Mouse (Mus musculus): ENCODE measurements around the gene Sirt7. TPM values are rescaled to one million over a fixed set of nuclear protein-coding genes. Genes with fewer than 3 reads are reported as not detected.
A peak's percentile ranks its signal among the peaks of the same experiment; 100 is the strongest.

The Sirt7 gene
- polyA plus RNA-seq, 1 experiment from 2014 or later = 36.6 TPM

DNA sequence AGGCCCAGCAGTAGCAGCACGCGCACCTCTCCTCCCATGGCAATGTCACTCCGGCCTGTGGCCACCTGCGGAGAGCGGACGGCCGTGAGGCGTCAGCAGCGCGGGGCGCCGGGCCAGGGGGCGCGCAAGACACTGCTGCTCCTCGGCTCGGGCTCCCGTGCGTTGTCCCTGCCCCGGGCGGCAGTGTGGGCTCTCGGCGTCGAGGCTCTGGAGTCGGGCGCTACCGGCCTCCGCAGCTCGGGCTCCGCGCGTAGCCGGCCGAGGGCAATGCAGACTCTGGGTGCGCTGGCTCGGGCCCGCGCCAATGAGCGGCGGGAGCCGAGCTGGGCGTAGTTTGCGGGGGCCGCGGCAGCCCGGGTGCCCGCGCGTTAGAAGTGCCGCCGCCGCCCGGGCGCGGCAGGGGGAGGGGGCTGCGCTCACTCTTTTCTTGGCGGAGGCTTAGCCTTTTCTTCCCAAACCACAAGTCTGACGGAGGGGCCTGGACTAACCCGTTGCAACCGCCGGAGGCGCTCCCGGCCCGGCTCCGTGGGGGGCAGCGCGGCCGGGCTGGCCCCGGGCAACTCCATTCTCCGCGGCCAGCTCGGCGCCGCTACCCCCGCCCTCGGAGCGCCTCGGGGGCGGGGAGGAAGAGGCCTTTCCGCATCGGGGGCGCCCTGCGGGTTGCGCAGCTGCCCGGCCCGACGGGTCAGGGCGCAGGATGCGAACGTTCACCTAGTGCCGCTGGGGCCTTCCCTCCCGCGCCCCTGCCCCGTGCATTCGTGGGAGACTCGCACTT, 35.4 kb upstream of the Sirt7 start:
- H3K4me3 ChIP-seq (replicated peaks; ENCODE audit: low read length) = peak overlapping the region; percentile 50
- peaks cover 14% of the 10 kb centered on the region for H3K4me1 ChIP-seq (ENCODE audit: control insufficient read depth, insufficient read depth, low read length)
- H3K36me3 ChIP-seq (ENCODE audit: control insufficient read depth, insufficient read depth, low read length) = no peaks in the 10 kb centered on the region
- peak overlapping the region; percentile 79 for H3K4me2 ChIP-seq (ENCODE audit: low read depth, low read length)
- peaks cover 59% of the 10 kb centered on the region for H3K27me3 ChIP-seq (ENCODE audit: control insufficient read depth, insufficient read depth, low read length)
- H3K9me3 ChIP-seq (replicated peaks; ENCODE audit: control insufficient read depth, low read length) = no peaks in the 10 kb centered on the region
- WGBS = under 1% methylated on average over 86 of the region's 95 CpGs
- peak overlapping the region; percentile 68 for H3K9ac ChIP-seq (ENCODE audit: low read length)
- H3K27ac ChIP-seq (ENCODE audit: low read length) = no peak overlapping the region
- ATAC-seq (ENCODE audit: insufficient read depth, low FRiP score) = peak; percentile 48; the same call in 1 of the 2 replicates

DNA sequence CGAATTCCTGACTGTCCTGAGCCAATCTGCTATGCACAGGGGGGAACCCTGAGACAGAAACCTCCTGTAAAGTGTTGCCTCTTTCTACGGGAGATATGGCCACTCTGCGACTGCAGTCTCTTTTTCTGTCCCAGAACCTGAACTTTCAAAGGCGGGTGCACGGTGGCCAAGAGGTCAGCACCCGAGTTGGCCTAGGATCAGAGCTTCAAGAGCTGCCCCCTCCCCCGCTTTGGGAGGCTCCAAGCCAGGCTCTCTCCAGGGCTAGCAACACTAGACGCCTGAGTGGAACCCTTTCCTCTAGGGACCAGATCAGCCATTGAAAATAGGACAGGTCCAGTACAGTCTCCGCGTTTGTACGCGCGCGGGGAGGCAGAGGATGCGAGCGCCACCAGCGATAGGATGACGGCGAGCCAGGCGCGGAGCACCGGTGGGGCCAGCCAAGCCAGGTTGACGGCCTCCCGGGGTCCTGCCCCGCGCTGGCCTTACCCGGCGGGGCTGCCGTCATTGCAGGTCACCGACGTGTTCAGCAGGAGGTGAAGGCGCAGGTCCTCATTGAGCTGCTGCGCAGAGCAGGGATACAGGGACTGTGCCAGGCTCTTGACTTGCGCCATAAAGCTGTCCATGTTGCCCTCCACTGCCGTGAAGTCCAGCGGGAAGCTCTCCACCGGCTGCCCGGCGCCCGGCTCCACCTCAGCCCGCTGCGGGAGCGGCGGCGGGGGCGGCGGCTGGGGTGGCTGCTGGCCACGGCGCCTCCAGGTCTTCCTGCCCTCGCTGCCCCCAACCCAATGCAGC, 34.7 kb upstream of the Sirt7 start:
- peaks cover 59% of the 10 kb centered on the region for H3K27me3 ChIP-seq (ENCODE audit: control insufficient read depth, insufficient read depth, low read length)
- WGBS = 1% methylated on average over 50 of the region's 50 CpGs
- H3K27ac ChIP-seq (ENCODE audit: low read length) = no peak overlapping the region
- peak overlapping the region; percentile 68 for H3K9ac ChIP-seq (ENCODE audit: low read length)
- peaks cover 14% of the 10 kb centered on the region for H3K4me1 ChIP-seq (ENCODE audit: control insufficient read depth, insufficient read depth, low read length)
- no peaks in the 10 kb centered on the region for H3K9me3 ChIP-seq (replicated peaks; ENCODE audit: control insufficient read depth, low read length)
- H3K36me3 ChIP-seq (ENCODE audit: control insufficient read depth, insufficient read depth, low read length) = no peaks in the 10 kb centered on the region
- H3K4me2 ChIP-seq (ENCODE audit: low read depth, low read length) = peak overlapping the region; percentile 79
- H3K4me3 ChIP-seq (replicated peaks; ENCODE audit: low read length) = peak overlapping the region; percentile 50
- no peak for ATAC-seq (ENCODE audit: insufficient read depth, low FRiP score)

DNA sequence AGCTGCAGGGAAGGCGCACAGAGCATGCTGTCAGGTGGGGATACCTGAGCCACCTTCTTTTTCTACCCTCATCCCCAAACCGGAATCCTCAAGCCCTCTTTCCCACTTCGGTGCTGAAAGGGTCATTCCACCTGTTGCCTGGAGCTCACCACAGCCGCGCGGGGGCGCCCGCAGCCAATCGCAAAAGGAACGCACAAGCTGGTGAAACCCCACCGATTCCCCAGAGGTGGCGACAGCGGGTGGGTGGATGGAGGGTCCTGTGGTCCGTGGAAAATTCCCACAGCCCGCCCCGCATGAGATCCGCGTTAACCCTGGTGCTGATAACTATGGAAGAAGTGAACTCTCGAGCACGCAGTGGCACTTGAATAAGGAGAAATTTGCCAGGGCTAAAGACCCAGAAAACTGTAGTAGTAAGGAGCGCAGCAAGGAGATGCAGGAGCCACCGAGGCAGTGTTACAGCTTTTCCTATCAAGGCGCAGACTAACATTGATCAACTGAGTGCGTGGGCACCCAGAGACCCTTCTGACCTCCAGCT, 33.9 kb upstream of the Sirt7 start:
- 1% methylated on average over 24 of the region's 24 CpGs for WGBS
- H3K9me3 ChIP-seq (replicated peaks; ENCODE audit: control insufficient read depth, low read length) = no peaks in the 10 kb centered on the region
- H3K4me1 ChIP-seq (ENCODE audit: control insufficient read depth, insufficient read depth, low read length) = peaks cover 14% of the 10 kb centered on the region
- ATAC-seq (ENCODE audit: insufficient read depth, low FRiP score) = peak; percentile 24; the same call in 1 of the 2 replicates
- no peaks in the 10 kb centered on the region for H3K36me3 ChIP-seq (ENCODE audit: control insufficient read depth, insufficient read depth, low read length)
- H3K9ac ChIP-seq (ENCODE audit: low read length) = no peak overlapping the region
- H3K27ac ChIP-seq (ENCODE audit: low read length) = no peak overlapping the region
- H3K27me3 ChIP-seq (ENCODE audit: control insufficient read depth, insufficient read depth, low read length) = peaks cover 59% of the 10 kb centered on the region
- H3K4me3 ChIP-seq (replicated peaks; ENCODE audit: low read length) = no peak overlapping the region
- H3K4me2 ChIP-seq (ENCODE audit: low read depth, low read length) = 0 out of 2 replicates have a peak overlapping the region, but pooled peaks have one; percentile 7

DNA sequence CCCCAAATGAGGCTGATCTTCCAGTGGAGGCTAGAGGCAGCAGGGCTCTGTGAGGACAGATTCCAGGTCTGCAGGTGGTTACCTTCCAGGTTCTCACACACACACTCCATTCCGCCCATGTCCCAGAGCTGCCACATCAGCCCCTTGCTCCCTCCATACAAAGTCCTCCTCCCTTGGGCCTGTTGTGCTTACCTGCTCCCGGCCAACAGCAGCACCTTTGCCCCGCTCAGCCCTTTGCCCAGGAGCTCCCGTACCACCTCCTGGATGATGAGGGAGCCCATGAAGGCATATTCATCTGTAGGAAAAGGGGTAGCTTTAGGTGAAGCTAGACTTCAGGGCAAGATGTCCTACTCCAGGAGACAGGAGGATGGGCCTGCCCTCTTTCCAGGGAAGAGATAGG, 32.3 kb upstream of the Sirt7 start:
- Histone ChIP-seq H3K4me2 (ENCODE audit: low read depth, low read length) (no peak overlapping the region), H3K27me3 (ENCODE audit: control insufficient read depth, insufficient read depth, low read length) (peaks cover 53% of the 10 kb centered on the region), H3K4me3 (replicated peaks; ENCODE audit: low read length) (no peak overlapping the region), H3K36me3 (ENCODE audit: control insufficient read depth, insufficient read depth, low read length) (no peaks in the 10 kb centered on the region), H3K27ac (ENCODE audit: low read length) (no peak overlapping the region), H3K9ac (ENCODE audit: low read length) (no peak overlapping the region), H3K4me1 (ENCODE audit: control insufficient read depth, insufficient read depth, low read length) (peaks cover 14% of the 10 kb centered on the region), H3K9me3 (replicated peaks; ENCODE audit: control insufficient read depth, low read length) (no peaks in the 10 kb centered on the region)
- 89% methylated on average over 4 of the region's 4 CpGs for WGBS
- no peak for ATAC-seq (ENCODE audit: insufficient read depth, low FRiP score)

DNA sequence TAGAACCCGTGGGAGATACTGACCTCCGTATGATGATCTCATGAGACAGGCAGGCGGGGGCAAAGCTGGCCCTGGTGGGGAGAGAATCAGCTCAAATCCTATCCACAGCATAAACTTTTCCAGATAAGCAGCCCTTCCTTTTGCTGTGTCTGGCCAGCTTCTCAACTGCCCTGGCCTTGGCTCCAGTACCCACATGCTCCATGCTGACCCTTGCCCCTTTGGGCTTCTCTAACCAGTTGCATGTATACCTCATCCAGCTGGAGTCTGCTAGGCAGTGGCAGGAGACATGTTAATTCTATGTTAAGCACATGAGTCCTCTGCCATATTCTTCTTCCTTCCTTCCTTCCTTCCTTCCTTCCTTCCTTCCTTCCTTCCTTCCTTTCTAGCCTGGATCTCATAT, 29.7 kb upstream of the Sirt7 start:
- ATAC-seq (ENCODE audit: insufficient read depth, low FRiP score) = no peak
- no peaks in the 10 kb centered on the region for H3K9me3 ChIP-seq (replicated peaks; ENCODE audit: control insufficient read depth, low read length)
- peaks cover 1% of the 10 kb centered on the region; the same call in 1 of the 2 replicates for H3K4me1 ChIP-seq (ENCODE audit: control insufficient read depth, insufficient read depth, low read length)
- peaks cover 27% of the 10 kb centered on the region for H3K27me3 ChIP-seq (ENCODE audit: control insufficient read depth, insufficient read depth, low read length)
- no peaks in the 10 kb centered on the region for H3K36me3 ChIP-seq (ENCODE audit: control insufficient read depth, insufficient read depth, low read length)
- H3K4me2 ChIP-seq (ENCODE audit: low read depth, low read length) = no peak overlapping the region
- H3K9ac ChIP-seq (ENCODE audit: low read length) = no peak overlapping the region
- no peak overlapping the region for H3K27ac ChIP-seq (ENCODE audit: low read length)
- 80% methylated on average over 3 of the region's 3 CpGs for WGBS
- no peak overlapping the region for H3K4me3 ChIP-seq (replicated peaks; ENCODE audit: low read length)

DNA sequence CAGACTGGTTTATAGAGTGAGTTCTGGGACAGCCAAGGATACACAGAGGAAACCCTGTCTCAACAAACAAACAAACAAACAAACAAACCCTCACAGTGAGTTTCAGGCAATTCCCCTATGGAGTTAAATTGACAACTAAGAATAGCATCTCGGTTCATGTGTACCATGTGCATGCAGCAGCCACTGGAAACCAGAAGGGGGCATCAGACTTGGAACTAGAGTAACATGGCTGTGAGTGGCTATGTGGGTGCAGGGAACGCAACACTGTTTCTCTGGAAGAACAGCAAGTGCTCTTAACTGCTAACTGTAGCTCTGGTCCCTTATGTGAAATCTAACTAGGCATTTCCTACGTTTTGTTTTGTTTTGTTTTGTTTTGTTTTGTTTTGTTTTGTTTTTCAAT, 26.8 kb upstream of the Sirt7 start:
- 72% methylated on average over 3 of the region's 3 CpGs for WGBS
- no peak for ATAC-seq (ENCODE audit: insufficient read depth, low FRiP score)
- H3K4me3 ChIP-seq (replicated peaks; ENCODE audit: low read length) = no peak overlapping the region

DNA sequence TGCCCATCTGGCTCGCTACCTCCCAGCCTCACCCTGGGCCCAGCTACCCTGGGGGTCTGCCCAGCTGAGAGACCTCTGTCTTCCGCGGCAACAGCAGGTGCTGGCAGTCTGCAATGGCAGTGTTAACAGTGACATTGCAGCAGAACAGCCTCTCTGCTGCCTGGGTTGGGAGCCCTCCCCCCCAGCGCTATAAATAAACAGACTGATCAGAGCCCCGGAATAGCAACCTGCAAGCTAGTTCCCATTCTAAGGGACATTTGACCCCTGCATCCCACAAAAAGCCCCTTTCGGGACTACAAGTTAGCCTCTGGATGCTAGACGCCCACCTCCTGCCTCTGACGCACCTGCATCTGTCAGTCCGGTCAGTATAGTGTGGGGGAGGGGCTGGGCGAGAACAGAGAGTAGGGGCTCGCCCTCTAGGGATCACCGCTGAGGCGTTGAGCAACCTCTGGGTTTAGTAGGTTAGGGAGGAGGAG, 23.0 kb upstream of the Sirt7 start, which contains the start of gene Myadml2:
Gene Myadml2 (minus strand): TSS at position 158 of the 476 bp plus-strand sequence.
- WGBS = 6% methylated on average over 13 of the region's 13 CpGs
- no peaks in the 10 kb centered on the region for H3K9me3 ChIP-seq (replicated peaks; ENCODE audit: control insufficient read depth, low read length)
- peaks cover 3% of the 10 kb centered on the region for H3K4me1 ChIP-seq (ENCODE audit: control insufficient read depth, insufficient read depth, low read length)
- peak within 1 kb of the TSS; percentile 37 for H3K4me2 ChIP-seq (ENCODE audit: low read depth, low read length)
- no peaks in the 10 kb centered on the region for H3K36me3 ChIP-seq (ENCODE audit: control insufficient read depth, insufficient read depth, low read length)
- peak within 1 kb of the TSS; percentile 4; the same call in 1 of the 2 replicates for H3K4me3 ChIP-seq (replicated peaks; ENCODE audit: low read length)
- H3K27me3 ChIP-seq (ENCODE audit: control insufficient read depth, insufficient read depth, low read length) = no peaks in the 10 kb centered on the region
- peak within 1 kb of the TSS; percentile 56 for H3K9ac ChIP-seq (ENCODE audit: low read length)
- no peak within 1 kb of the TSS for H3K27ac ChIP-seq (ENCODE audit: low read length)
- ATAC-seq (ENCODE audit: insufficient read depth, low FRiP score) = no peak

More for the DNA sequence above, 26.8 kb upstream of the Sirt7 start:
- Histone ChIP-seq H3K9me3 (replicated peaks; ENCODE audit: control insufficient read depth, low read length) (no peaks in the 10 kb centered on the region), H3K27ac (ENCODE audit: low read length) (no peak overlapping the region), H3K4me1 (ENCODE audit: control insufficient read depth, insufficient read depth, low read length) (no peaks in the 10 kb centered on the region), H3K27me3 (ENCODE audit: control insufficient read depth, insufficient read depth, low read length) (no peaks in the 10 kb centered on the region; the same call in 1 of the 2 replicates), H3K36me3 (ENCODE audit: control insufficient read depth, insufficient read depth, low read length) (no peaks in the 10 kb centered on the region), H3K4me2 (ENCODE audit: low read depth, low read length) (no peak overlapping the region), H3K9ac (ENCODE audit: low read length) (no peak overlapping the region)

DNA sequence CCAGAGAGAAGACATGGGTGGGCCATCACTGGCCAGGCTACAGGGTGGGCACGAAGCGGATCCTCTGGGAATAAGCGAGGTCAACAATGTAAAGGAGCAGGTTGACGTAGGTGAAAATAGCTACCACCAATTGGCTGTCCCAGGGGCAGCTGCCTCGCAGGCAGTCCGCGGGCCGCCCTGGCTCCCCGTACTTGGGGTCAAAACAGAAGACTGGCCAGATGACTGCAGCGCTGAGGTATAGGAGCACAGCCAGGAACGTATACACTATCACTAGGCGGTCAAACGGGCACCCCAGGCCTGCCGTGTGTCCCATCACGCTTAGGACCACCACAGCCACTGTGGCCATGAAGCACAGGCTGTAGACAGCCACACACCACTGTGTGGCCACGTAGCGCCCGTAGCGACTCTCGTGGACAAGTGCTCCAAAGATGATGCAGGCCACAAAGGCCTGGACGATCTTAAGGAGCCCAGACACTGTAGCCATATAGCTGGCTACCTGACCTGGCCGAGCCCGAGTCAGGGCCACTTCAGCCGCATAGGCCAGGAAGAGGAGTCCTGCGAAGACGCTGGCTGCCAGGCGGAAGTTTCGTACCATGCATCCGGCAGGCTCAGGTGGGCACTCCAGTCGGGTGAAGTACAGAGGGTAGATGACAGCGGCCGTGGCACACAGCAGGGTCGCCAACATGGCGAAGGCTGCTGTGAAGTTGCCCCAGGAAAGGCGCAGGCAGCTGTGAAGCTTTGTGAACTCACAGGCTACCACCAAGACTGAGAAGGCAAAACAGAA, 22.2 kb upstream of the Sirt7 start:
- WGBS = 79% methylated on average over 35 of the region's 35 CpGs
- Histone ChIP-seq H3K4me2 (ENCODE audit: low read depth, low read length) (no peak overlapping the region), H3K4me3 (replicated peaks; ENCODE audit: low read length) (no peak overlapping the region; the same call in 1 of the 2 replicates)

More for the DNA sequence above, 22.2 kb upstream of the Sirt7 start:
- Histone ChIP-seq H3K27me3 (ENCODE audit: control insufficient read depth, insufficient read depth, low read length) (no peaks in the 10 kb centered on the region; the same call in 1 of the 2 replicates), H3K9me3 (replicated peaks; ENCODE audit: control insufficient read depth, low read length) (no peaks in the 10 kb centered on the region), H3K27ac (ENCODE audit: low read length) (no peak overlapping the region), H3K4me1 (ENCODE audit: control insufficient read depth, insufficient read depth, low read length) (peaks cover 9% of the 10 kb centered on the region), H3K36me3 (ENCODE audit: control insufficient read depth, insufficient read depth, low read length) (no peaks in the 10 kb centered on the region), H3K9ac (ENCODE audit: low read length) (peak overlapping the region; percentile 56; the same call in 1 of the 2 replicates)
- no peak for ATAC-seq (ENCODE audit: insufficient read depth, low FRiP score)
